Mouse (Mus musculus): ENCODE measurements around the gene Rasl10b.

GRCm38 (mm10) chr11:83455608-83456007 lies 46.7 kb downstream of the Rasl10b start:
- TF ChIP-seq POLR2A (IDR thresholded peaks at IDR 0.05; ENCODE audit: control insufficient read depth, extremely low read depth, insufficient read depth, low read length, poor library complexity) (no peak), CTCF (IDR thresholded peaks at IDR 0.05; ENCODE audit: borderline replicate concordance, control insufficient read depth, extremely low read depth, insufficient read depth, low read length, poor library complexity) (no peak)
